Mouse (Mus musculus): ENCODE results near the gene Olfr507.
"Not testable (repeated sequence)": the region's sequence is repeated elsewhere in the genome, so short reads cannot be mapped to it uniquely, and the experiment has no call there.

Olfr507 gene

GRCm38 (mm10) chr7:108621514-108621913 lies at the start of gene Olfr507:
Olfr507 (plus strand) TSS chr7:108621814.
- DNase-seq (ENCODE audit: low spot score in 2 of 2) = no peak

DNA sequence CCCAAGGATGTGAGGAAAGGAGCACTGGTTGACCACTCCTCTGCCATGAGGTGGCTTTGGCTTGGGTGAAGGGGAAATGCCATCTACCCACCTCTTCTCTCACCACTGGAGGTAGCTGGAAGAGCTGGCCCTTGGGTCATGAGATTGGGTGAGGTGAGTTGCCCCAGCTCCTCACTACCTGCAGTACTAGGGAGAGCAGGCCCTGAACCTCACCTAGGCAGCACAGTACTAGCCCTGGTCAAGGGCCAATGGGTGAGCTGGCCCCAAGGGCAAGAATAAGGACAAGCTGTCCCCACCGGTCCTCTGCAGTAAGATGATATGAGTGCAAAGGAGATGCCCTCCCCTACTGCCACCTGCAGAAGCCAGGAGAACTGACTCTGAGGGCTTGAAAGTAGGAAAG lies 31.8 kb upstream of the Olfr507 start:
- DNase-seq (ENCODE audit: low spot score in 2 of 2) = no peak

GRCm38 (mm10) chr7:108601916-108602315 lies 19.7 kb upstream of the Olfr507 start:
- not testable (repeated sequence) for DNase-seq (ENCODE audit: low spot score in 2 of 2)

DNA sequence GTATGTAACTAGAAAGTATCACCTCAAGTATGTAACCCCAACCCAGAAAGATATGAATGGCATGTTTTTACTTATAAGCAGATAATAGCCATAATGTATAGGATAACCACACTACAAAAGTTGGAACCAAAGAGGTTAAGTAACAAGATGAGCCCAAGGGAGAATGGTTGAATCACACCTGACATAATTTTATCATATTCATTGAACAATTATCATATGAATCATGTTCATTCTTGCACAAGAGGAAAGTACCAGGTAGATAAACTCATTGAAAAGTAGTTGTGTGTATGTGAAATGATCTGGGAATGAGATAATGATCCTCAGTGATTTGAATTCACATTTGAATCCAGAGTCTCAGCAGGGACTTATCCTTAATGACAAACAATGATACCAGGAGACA lies 11.1 kb upstream of the Olfr507 start, which contains the start of gene Olfr506:
TSS of gene Olfr506 (plus strand) at position 301 of the 400 bp plus-strand sequence.
- no peak for DNase-seq (ENCODE audit: low spot score in 2 of 2)

DNA sequence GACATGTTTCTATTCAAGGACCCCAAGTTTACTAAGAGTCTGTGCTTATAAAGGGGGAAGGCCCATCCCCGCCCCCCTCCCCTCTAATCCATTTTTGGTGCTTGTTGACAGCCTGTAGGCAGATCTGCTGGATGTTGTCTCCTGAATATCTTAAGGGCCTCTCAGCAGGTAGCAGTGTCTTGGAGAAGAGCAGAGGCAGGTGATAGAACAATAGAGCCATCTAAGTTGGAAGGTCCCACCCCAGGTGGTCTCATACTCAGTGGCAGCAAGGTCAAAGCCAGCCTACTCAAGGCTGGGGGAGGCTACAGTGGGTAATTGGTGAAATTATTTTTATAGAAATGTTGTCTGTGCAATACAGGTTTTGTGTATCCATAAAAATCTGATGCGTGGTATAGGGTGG lies 7.5 kb upstream of the Olfr507 start:
- DNase-seq (ENCODE audit: low spot score in 2 of 2) = no peak

DNA sequence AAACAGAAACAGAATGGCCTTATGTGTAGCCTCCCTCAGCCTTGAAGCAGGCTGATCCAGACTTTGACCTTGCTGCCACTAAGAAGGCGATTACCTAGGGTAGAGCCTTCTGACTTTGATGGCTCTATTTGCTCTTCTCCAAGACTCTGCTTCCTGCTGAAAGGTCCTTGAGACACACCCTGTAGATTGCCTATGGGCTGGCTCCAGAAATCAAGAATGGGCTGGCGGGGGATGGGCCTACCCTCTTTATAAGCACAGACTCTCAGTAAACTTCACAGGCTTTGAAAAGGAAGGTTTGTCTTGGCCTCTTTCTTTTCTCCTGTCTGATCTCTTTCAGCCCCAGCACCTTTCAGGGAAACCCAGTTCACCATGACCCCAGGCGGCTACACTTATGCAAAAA lies 4.8 kb upstream of the Olfr507 start:
- not testable (repeated sequence) for DNase-seq (ENCODE audit: low spot score in 2 of 2)

- DNase-seq (ENCODE audit: low spot score in 2 of 2) = no peak
These were observed 8.1 kb downstream of the Olfr507 start, which contains the start of gene Olfr508 for GRCm38 (mm10) chr7:108629694-108630093. Olfr508 (plus strand) TSS chr7:108629994.

- DNase-seq (ENCODE audit: low spot score in 2 of 2) = no peak
These were observed 30.2 kb downstream of the Olfr507 start, which contains the start of gene Olfr509 for GRCm38 (mm10) chr7:108651806-108652205. Olfr509 (minus strand) TSS chr7:108651906.

- DNase-seq (ENCODE audit: low spot score in 2 of 2) = no peak
These were observed 40.8 kb downstream of the Olfr507 start for GRCm38 (mm10) chr7:108662419-108662818.

- no peak for DNase-seq (ENCODE audit: low spot score in 2 of 2)
These were observed 44.5 kb downstream of the Olfr507 start, which contains the start of gene Olfr510 for GRCm38 (mm10) chr7:108666118-108666517. Olfr510 (plus strand) TSS chr7:108666418.

GRCm38 (mm10) chr7:108671058-108671457 lies 49.4 kb downstream of the Olfr507 start:
- no peak for DNase-seq (ENCODE audit: low spot score in 2 of 2)

Data from urinary bladder, postnatal 36 days (tissue).